Mouse (Mus musculus) myocyte (in vitro differentiated cells): ENCODE results near the gene Wnt6.
A peak's percentile ranks its signal among the peaks of the same experiment; 100 is the strongest.

ENCODE experiments used
- CEBPB ChIP-seq: IDR thresholded peaks from 2 replicates; pipeline ENCODE4 v1.6.1; 2011; ENCODE audit warnings: mild to moderate bottlenecking, moderate library complexity; ENCODE audit not compliant: poor library complexity, insufficient read depth, severe bottlenecking
- E2F4 ChIP-seq: IDR thresholded peaks from one replicate; pipeline ENCODE4 v1.6.1; 2011; ENCODE audit warnings: mild to moderate bottlenecking, control low read depth, moderate library complexity; ENCODE audit not compliant: insufficient read depth
- MAX ChIP-seq: IDR thresholded peaks from one replicate; pipeline ENCODE4 v1.6.1; 2011; ENCODE audit warnings: low read depth, mild to moderate bottlenecking, control low read depth
- MYOD1 ChIP-seq, 3 experiments: IDR thresholded peaks; one replicate each; pipeline ENCODE4 v1.6.1; 2011; ENCODE audit warnings: control low read depth in 2 of 3, low read depth in 2 of 3, mild to moderate bottlenecking in 2 of 3, moderate library complexity in 1 of 3; ENCODE audit not compliant: insufficient read length in 2 of 3, control insufficient read depth in 1 of 3
- POLR2A ChIP-seq: IDR thresholded peaks from one replicate; pipeline ENCODE4 v1.6.1; 2011; ENCODE audit warnings: low read depth, mild to moderate bottlenecking, control low read depth, moderate library complexity; ENCODE audit not compliant: insufficient read length
- POLR2AphosphoS2 ChIP-seq: IDR thresholded peaks from one replicate; pipeline ENCODE4 v1.6.1; 2011; ENCODE audit warnings: low read depth, control low read depth; ENCODE audit not compliant: insufficient read length
- SRF ChIP-seq: IDR thresholded peaks from one replicate; pipeline ENCODE4 v1.6.1; 2011; ENCODE audit warnings: low read depth; ENCODE audit not compliant: control insufficient read depth, insufficient read length
- TCF12 ChIP-seq: IDR thresholded peaks from one replicate; pipeline ENCODE4 v1.6.1; 2011; ENCODE audit warnings: mild to moderate bottlenecking, control low read depth; ENCODE audit not compliant: poor library complexity, insufficient read depth, severe bottlenecking
- TCF3 ChIP-seq: IDR thresholded peaks from one replicate; pipeline ENCODE4 v1.6.1; 2011; ENCODE audit warnings: low read depth, control low read depth; ENCODE audit not compliant: insufficient read length
- USF1 ChIP-seq: IDR thresholded peaks from one replicate; pipeline ENCODE4 v1.6.1; 2011; ENCODE audit warnings: low read depth, mild to moderate bottlenecking, control low read depth, moderate library complexity

- TF ChIP-seq TCF3, result no peak
- TF ChIP-seq SRF, result no peak
- no peak for TF ChIP-seq E2F4
- TF ChIP-seq POLR2A, result peak; percentile 67
- TF ChIP-seq POLR2AphosphoS2, result peak; percentile 61
- TF ChIP-seq CEBPB, result no peak
- TF ChIP-seq TCF12, result no peak
- TF ChIP-seq USF1, result no peak
- no peak for TF ChIP-seq MAX
- no peak for TF ChIP-seq MYOD1 (IDR thresholded peaks at IDR 0.05; ENCODE audit: control insufficient read depth in 1 of 3, insufficient read length in 2 of 3, low read depth in 2 of 3)
Observed at GRCm38 (mm10) chr1:74816612-74817199, 45.0 kb downstream of the Wnt6 start.
